In genomic region chr3:84090982-84091381, GRCm38 (mm10) we compare ENCODE assay signal across 8 mouse cellular contexts. TPM values are rescaled to one million over a fixed set of nuclear protein-coding genes. Genes with fewer than 3 reads are reported as not detected.
DNase-seq lines count a peak whose midpoint lies in the region; ATAC-seq and TF ChIP-seq lines count a peak whose summit lies in the region.

No protein-coding gene starts in this region.

- H3K27ac ChIP-seq in thymus, adult 2 months (ENCODE audit: control insufficient read depth, insufficient read depth, low read length): no peak overlapping the region
- no peak overlapping the region for H3K27ac ChIP-seq in kidney, embryonic 14.5 days (ENCODE audit: low read depth, low read length)

- no peaks in the 10 kb centered on the region for H3K36me3 ChIP-seq in thymus, adult 2 months (ENCODE audit: control insufficient read depth, insufficient read depth, low read length)
- no peaks in the 10 kb centered on the region for H3K36me3 ChIP-seq in kidney, embryonic 14.5 days (ENCODE audit: control insufficient read depth, insufficient read depth, low read length)

- H3K27me3 ChIP-seq in thymus, adult 2 months (ENCODE audit: control insufficient read depth, insufficient read depth, low read length): no peaks in the 10 kb centered on the region
- H3K27me3 ChIP-seq in kidney, embryonic 14.5 days (ENCODE audit: control insufficient read depth, insufficient read depth, low read length): no peaks in the 10 kb centered on the region

- TF ChIP-seq POLR2A in thymus, adult 2 months (IDR thresholded peaks at IDR 0.05; ENCODE audit: control insufficient read depth, extremely low read depth, insufficient read depth, low read length, poor library complexity): no peak

- no peaks in the 10 kb centered on the region for H3K4me1 ChIP-seq in thymus, adult 2 months (replicated peaks; ENCODE audit: control insufficient read depth, insufficient read depth, low read length)
- 0 out of 2 replicates have a peak, but pooled peaks cover 2% of the 10 kb centered on the region for H3K4me1 ChIP-seq in kidney, embryonic 14.5 days (ENCODE audit: control insufficient read depth, insufficient read depth, low read length)

- peak; percentile 14 to 60 for DNase-seq in adrenal gland, adult (ENCODE audit: inconsistent age in 2 of 2, low spot score in 1 of 2)
- DNase-seq in adrenal gland, postnatal 4 days (ENCODE audit: low spot score in 2 of 2): no peak
- DNase-seq in thymus, adult 2 months: peak; percentile 45
- no peak for DNase-seq in thymus, adult 18-20 months
- DNase-seq in left cerebral cortex, postnatal 10 days (ENCODE audit: extremely low spot score in 1 of 2, low spot score in 2 of 2): no peak
- no peak for DNase-seq in left cerebral cortex, adult 11 months (ENCODE audit: low spot score)

- no peak overlapping the region for H3K4me3 ChIP-seq in thymus, adult 2 months (ENCODE audit: control insufficient read depth, insufficient read depth, low read length)
- no peak overlapping the region for H3K4me3 ChIP-seq in kidney, embryonic 14.5 days (ENCODE audit: low read length)

- TF ChIP-seq CTCF in thymus, adult 2 months (IDR thresholded peaks at IDR 0.05; ENCODE audit: borderline replicate concordance, control insufficient read depth, extremely low read depth, insufficient read depth, low read length, poor library complexity): no peak

- intact Hi-C loops in left cerebral cortex, postnatal 10 days (cut with DNase I): no loop called here

- no peak overlapping the region for H3K4me2 ChIP-seq in kidney, embryonic 14.5 days (replicated peaks; ENCODE audit: low read depth, low read length)

- 48% methylated on average over 2 of the region's 2 CpGs for WGBS in thymus, adult 2 months
- WGBS in kidney, embryonic 14.5 days: 38% methylated on average over 2 of the region's 2 CpGs

- no peaks in the 10 kb centered on the region for H3K9me3 ChIP-seq in kidney, embryonic 14.5 days (ENCODE audit: control insufficient read depth, low read length)

- no peak overlapping the region for H3K9ac ChIP-seq in kidney, embryonic 14.5 days (ENCODE audit: low read depth, low read length)

- ATAC-seq in kidney, embryonic 14.5 days (ENCODE audit: low FRiP score, low TSS enrichment): peak; percentile 57; the same call in 1 of the 2 replicates
- peak; percentile 96 for ATAC-seq in megakaryocyte-erythroid progenitor cell, adult 5-6 weeks (replicated peaks; ENCODE audit: low FRiP score, low TSS enrichment, poor library complexity, severe bottlenecking)

RNA-seq across cellular contexts. Expression of gene Tmem131l, which starts 51.0 kb away (rescaled TPM):
- 10 to 100 TPM; 77.1 to 81.0 TPM for total RNA-seq in adrenal gland, postnatal 4 days (2021)
- polyA plus RNA-seq in thymus, adult 2 months (2012; rRNA removed): 178 and 201 TPM in 2 replicates
- 45.3 and 53.1 TPM in 2 replicates for polyA plus RNA-seq in kidney, embryonic 14.5 days (2014; fragmentation: Nextera tagmentation; extraction: Ambion mirVana)
- 103 and 106 TPM in 2 replicates for total RNA-seq in megakaryocyte-erythroid progenitor cell, adult 5-6 weeks (2014; fragmentation: Nextera tagmentation)
- total RNA-seq in megakaryocyte-erythroid progenitor cell, adult 5-6 weeks (2017): 32.7 and 42.1 TPM in 2 replicates
- total RNA-seq in left cerebral cortex, postnatal 10 days (2021): 10 to 100 TPM; 34.6 to 40.3 TPM

Comparison
In these comparisons a context has a peak if more than half of its experiments do, and no peak if none do; other contexts are left out.
1. DNase-seq: peak in adrenal gland, adult (2 of 2) and thymus, adult 2 months (single experiment); none in adrenal gland, postnatal 4 days (0 of 2), thymus, adult 18-20 months (0 of 2), left cerebral cortex, postnatal 10 days (0 of 2) and left cerebral cortex, adult 11 months (single experiment).